Mouse (Mus musculus) kidney, adult 8-10 months (tissue): ENCODE data around the gene Grik3.

Experiments
- DNase-seq, 2 experiments: peaks; one replicate each; pipeline ENCODE4 v3.0.0; 2022

The Grik3 gene

DNA sequence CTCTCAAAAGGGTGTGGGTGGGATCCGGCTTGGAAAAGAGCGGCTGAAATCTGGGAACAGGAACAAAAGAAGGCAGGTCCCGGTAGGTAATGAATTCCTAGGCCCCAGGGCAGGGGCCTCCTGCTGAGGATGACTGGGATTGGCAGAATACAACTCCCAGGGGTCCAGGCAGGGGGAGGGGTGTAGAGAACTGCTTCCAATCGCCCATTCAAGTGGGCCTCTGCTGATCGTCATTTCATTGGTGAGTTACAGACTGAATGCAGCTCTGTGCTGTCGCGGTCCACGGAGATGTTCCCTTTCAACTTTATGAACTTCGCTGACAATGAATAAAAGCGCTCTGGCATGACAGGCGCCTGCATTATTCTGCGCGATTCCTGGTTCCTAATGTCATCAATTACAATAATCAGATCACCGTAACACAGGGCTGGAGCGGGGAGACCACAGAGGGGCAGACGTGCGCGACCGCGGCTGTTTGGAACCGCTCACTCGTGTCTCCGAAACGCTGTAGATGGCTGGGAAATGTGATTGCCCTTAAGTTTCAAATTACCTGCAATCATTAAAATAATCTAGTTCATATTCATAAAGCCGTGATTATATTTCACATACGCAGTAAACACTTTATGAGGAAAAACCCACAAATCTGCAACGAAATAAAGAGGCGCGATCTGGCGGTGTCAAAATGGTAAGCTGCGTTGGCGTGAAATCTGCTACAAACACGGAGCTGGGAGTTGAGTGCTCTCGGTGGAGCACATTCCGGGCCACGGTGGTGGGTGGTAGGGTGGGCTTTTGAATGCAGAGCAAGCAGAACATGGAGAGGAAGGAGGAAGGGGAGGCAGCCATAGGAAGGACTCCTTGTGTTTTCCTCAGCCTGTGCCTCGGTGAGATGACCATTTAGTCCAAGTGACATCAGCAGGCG is 239.1 kb downstream of the Grik3 start:
- no peak for DNase-seq

DNA sequence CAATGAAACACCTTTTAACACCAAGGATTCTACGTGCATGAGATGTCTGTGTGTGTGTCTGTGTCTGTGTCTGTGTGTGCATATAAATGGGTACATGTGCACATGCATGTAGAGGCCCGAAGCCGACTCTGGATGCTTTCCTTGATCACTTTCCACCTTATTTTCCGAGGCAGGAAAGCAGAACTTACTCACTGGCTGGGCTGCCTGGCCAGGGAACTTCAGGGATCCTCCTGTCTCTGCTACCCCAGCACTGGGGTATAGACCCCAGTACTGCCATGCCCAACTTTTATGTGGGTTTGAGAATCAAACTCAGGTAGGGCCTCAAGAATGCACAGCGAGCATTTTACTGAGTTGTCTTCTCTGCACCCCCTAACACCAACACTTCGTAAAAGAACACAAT is 240.3 kb downstream of the Grik3 start:
- DNase-seq: no peak

- no peak for DNase-seq
These were observed 246.3 kb downstream of the Grik3 start for GRCm38 (mm10) chr4:125736783-125737182.

DNA sequence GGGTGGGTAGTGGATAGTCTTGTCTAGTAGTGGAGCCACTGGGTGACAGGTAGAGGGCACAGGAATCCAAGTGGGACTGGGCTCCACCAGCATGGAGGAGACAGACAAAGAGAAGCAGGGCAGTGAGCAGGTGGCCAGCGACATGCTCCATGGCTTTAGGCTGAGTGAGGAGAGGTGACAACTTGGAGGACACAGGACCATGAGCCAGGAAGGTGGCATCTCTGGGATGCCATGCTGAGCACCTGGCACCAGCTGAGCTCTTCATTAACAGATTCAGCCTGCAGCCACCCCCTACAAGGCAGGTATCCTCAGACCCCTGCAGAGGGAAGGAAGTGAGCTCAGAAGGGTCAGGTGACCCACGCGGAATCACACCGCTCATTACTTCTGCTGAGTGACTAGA is 248.3 kb downstream of the Grik3 start:
- DNase-seq: no peak

DNA sequence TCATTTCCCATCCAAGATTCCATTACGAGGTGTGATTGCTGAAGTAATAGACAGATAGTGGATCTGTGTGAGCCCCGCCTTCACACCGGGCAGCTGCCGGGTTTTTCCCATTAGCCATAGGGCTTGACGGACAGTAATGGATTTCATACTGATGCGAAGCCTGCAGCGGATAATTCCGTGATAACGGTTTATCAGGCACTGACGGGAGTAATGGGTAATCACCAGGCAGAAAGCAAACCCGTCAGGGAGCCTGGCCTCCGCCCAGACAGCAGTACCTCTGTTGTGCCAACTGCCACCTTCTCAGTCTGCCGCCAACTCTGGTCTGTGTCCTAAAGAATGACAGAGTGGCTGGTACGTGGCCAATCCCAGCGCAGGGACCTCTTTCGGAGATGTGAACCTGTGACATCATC is 251.7 kb downstream of the Grik3 start:
- no peak for DNase-seq

- DNase-seq: no peak
These were observed 255.4 kb downstream of the Grik3 start for GRCm38 (mm10) chr4:125745902-125746301.

DNA sequence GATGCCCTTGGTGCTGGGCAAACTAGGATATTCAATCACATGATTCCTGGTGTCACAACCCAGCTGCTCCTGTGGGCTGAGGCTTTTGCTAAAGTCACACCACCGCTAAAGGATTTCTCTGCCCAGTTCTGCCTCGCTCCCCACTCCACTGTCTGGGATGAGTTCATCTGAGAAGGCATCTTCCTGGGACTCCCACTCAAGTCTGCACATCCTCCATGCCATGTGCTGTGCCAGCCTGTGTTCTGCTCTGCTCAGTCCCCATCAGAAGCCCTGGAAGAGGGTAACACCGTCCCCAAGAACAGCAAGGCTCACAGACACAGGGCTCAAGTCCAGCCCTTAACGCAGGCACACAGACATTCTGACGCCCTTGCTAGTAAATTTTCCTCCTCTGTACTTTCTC is 265.9 kb downstream of the Grik3 start:
- no peak for DNase-seq

DNA sequence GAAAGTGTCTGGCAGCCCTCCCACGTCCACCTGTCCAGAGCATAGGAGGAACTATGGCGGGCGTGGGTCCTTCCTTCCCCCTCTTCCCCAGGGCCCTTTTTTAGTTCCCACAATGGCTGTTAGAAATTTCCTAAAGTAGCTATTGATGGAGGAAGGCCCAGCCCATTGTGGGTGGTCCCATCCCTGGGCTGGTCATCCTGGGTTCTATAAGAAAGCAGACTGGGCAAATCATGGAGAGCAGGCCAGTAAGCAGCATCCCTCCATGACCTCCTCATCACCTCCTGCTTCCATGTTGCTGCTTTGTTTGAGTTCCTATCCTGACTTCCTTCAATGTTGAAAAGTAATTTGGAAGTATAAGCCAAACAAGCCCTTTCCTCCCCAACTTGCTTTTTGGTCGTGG is 269.8 kb downstream of the Grik3 start:
- DNase-seq: no peak

- DNase-seq: no peak
These were observed 272.6 kb downstream of the Grik3 start for GRCm38 (mm10) chr4:125763056-125763455.
